Mouse (Mus musculus) thymus, adult 18-20 months (tissue): Measurements from ENCODE around the gene Adgrv1.

Experiments
- DNase-seq, 2 experiments: peaks; one replicate each; pipeline ENCODE4 v3.0.0; 2022; ENCODE audit warnings: mixed read lengths in 2 of 2

Adgrv1 gene

GRCm38 (mm10) chr13:81407881-81408460, 225.0 kb downstream of the Adgrv1 start:
- DNase-seq = no peak

GRCm38 (mm10) chr13:81402826-81403225, 230.1 kb downstream of the Adgrv1 start:
- no peak for DNase-seq

- no peak for DNase-seq
Measured at GRCm38 (mm10) chr13:81402191-81402590, 230.8 kb downstream of the Adgrv1 start.

GRCm38 (mm10) chr13:81401742-81402141, 231.2 kb downstream of the Adgrv1 start:
- no peak for DNase-seq

GRCm38 (mm10) chr13:81385597-81386362, 247.2 kb downstream of the Adgrv1 start:
- no peak for DNase-seq

- no peak for DNase-seq
Measured at GRCm38 (mm10) chr13:81381835-81382234, 251.1 kb downstream of the Adgrv1 start.

GRCm38 (mm10) chr13:81370801-81371456, 262.0 kb downstream of the Adgrv1 start:
- no peak for DNase-seq

- no peak for DNase-seq
Measured at GRCm38 (mm10) chr13:81370196-81370595, 262.8 kb downstream of the Adgrv1 start.

GRCm38 (mm10) chr13:81369564-81369963, 263.4 kb downstream of the Adgrv1 start:
- DNase-seq = no peak

GRCm38 (mm10) chr13:81368987-81369386, 264.0 kb downstream of the Adgrv1 start:
- DNase-seq = no peak

GRCm38 (mm10) chr13:81367681-81368376, 265.1 kb downstream of the Adgrv1 start:
- DNase-seq = no peak

- DNase-seq = no peak
Measured at GRCm38 (mm10) chr13:81360338-81360737, 272.6 kb downstream of the Adgrv1 start.

GRCm38 (mm10) chr13:81358766-81359165, 274.2 kb downstream of the Adgrv1 start:
- no peak for DNase-seq

- no peak for DNase-seq
Measured at GRCm38 (mm10) chr13:81358365-81358764, 274.6 kb downstream of the Adgrv1 start.

GRCm38 (mm10) chr13:81357215-81357614, 275.7 kb downstream of the Adgrv1 start:
- DNase-seq = no peak

- no peak for DNase-seq
Measured at GRCm38 (mm10) chr13:81354587-81354986, 278.4 kb downstream of the Adgrv1 start.

GRCm38 (mm10) chr13:81352296-81352695, 280.7 kb downstream of the Adgrv1 start:
- no peak for DNase-seq

GRCm38 (mm10) chr13:81351462-81352155, 281.3 kb downstream of the Adgrv1 start:
- DNase-seq = no peak

- DNase-seq = no peak
Measured at GRCm38 (mm10) chr13:81347261-81347980, 285.5 kb downstream of the Adgrv1 start.

- no peak for DNase-seq
Measured at GRCm38 (mm10) chr13:81342987-81343596, 289.9 kb downstream of the Adgrv1 start.

GRCm38 (mm10) chr13:81335241-81335640, 297.7 kb downstream of the Adgrv1 start:
- no peak for DNase-seq

- DNase-seq = no peak
Measured at GRCm38 (mm10) chr13:81332018-81332417, 300.9 kb downstream of the Adgrv1 start.
